Comparison of ENCODE assay signal across 9 mouse cellular contexts in the genomic region with DNA sequence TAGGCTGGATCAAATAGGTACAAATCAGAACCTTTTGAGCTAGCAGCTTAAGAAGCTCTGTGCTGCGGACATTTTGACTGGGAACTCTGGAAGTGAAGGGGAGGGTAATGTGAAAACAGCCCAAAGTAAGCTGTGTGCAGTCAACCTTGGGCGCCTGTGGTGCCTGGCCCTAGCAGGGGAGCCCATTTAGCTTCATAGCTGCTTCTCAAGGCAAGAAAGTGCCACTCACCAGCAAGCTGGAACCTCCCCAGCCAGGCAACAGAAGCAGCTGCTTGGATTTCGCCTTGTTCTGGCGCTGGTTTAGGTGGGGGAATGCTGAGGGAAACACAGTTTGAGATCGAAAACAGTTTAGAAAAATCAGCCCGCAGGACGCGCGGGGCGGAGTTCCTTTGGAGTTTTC. TPM values are rescaled to one million over a fixed set of nuclear protein-coding genes. Genes with fewer than 3 reads are reported as not detected.
DNase-seq lines count a peak whose midpoint lies in the region; ATAC-seq lines count a peak whose summit lies in the region.
"Had no signal": no experiment of that assay in that cellular context is flagged by ENCODE, and none has a peak within 500 bp of the region (broad histone marks: within the 10 kb centered on the region; RNA-seq: fewer than 3 reads in every experiment).

No protein-coding gene starts in this region.

- H3K36me3 ChIP-seq in kidney, embryonic 15.5 days = no peaks in the 10 kb centered on the region
- no peaks in the 10 kb centered on the region for H3K36me3 ChIP-seq in hindbrain, embryonic 13.5 days
- no peaks in the 10 kb centered on the region for H3K36me3 ChIP-seq in midbrain, embryonic 15.5 days (replicated peaks)

- peak overlapping the region; percentile 36 for H3K4me3 ChIP-seq in kidney, embryonic 15.5 days (replicated peaks)
- H3K4me3 ChIP-seq in hindbrain, embryonic 13.5 days = peak overlapping the region; percentile 30
- peak overlapping the region; percentile 24 for H3K4me3 ChIP-seq in midbrain, embryonic 15.5 days

- DNase-seq in kidney, adult 18-20 months = no peak
- DNase-seq in embryo, embryonic 10.5 days (ENCODE audit: low spot score) = peak; percentile 39
- no peak for DNase-seq in cerebellum, adult 11 months
- no peak for DNase-seq in urinary bladder, postnatal 10 days (ENCODE audit: low spot score)

- peak; percentile 88 for ATAC-seq in kidney, embryonic 15.5 days (replicated peaks; ENCODE audit: low FRiP score)
- no peak for ATAC-seq in hindbrain, embryonic 13.5 days (ENCODE audit: low FRiP score)
- no peak; the same call in 1 of the 2 replicates for ATAC-seq in midbrain, embryonic 15.5 days (replicated peaks)
- no peak for ATAC-seq in megakaryocyte-erythroid progenitor cell, adult 5-6 weeks (replicated peaks; ENCODE audit: low FRiP score, low TSS enrichment, poor library complexity, severe bottlenecking)

- no peak overlapping the region for H3K27ac ChIP-seq in kidney, embryonic 15.5 days
- no peak overlapping the region for H3K27ac ChIP-seq in hindbrain, embryonic 13.5 days
- H3K27ac ChIP-seq in midbrain, embryonic 15.5 days = no peak overlapping the region

- 19% methylated on average over 10 of the region's 10 CpGs for WGBS in kidney, embryonic 15.5 days
- 16% methylated on average over 10 of the region's 10 CpGs for WGBS in hindbrain, embryonic 13.5 days
- 27% methylated on average over 10 of the region's 10 CpGs for WGBS in midbrain, embryonic 15.5 days

- no peaks in the 10 kb centered on the region for H3K9me3 ChIP-seq in kidney, embryonic 15.5 days (replicated peaks)
- no peaks in the 10 kb centered on the region for H3K9me3 ChIP-seq in hindbrain, embryonic 13.5 days
- no peaks in the 10 kb centered on the region for H3K9me3 ChIP-seq in midbrain, embryonic 15.5 days

- no peak overlapping the region for H3K9ac ChIP-seq in kidney, embryonic 15.5 days
- no peak overlapping the region for H3K9ac ChIP-seq in hindbrain, embryonic 13.5 days
- H3K9ac ChIP-seq in midbrain, embryonic 15.5 days = no peak overlapping the region

- H3K27me3 ChIP-seq in kidney, embryonic 15.5 days = peaks cover 54% of the 10 kb centered on the region
- peaks cover 50% of the 10 kb centered on the region for H3K27me3 ChIP-seq in hindbrain, embryonic 13.5 days
- H3K27me3 ChIP-seq in midbrain, embryonic 15.5 days (replicated peaks) = peaks cover 23% of the 10 kb centered on the region

- H3K4me2 ChIP-seq in kidney, embryonic 15.5 days = peak overlapping the region; percentile 56
- H3K4me2 ChIP-seq in hindbrain, embryonic 13.5 days = peak overlapping the region; percentile 48
- peak overlapping the region; percentile 50 for H3K4me2 ChIP-seq in midbrain, embryonic 15.5 days

- H3K4me1 ChIP-seq in kidney, embryonic 15.5 days = no peaks in the 10 kb centered on the region
- no peaks in the 10 kb centered on the region for H3K4me1 ChIP-seq in hindbrain, embryonic 13.5 days (replicated peaks)
- H3K4me1 ChIP-seq in midbrain, embryonic 15.5 days = no peaks in the 10 kb centered on the region

RNA-seq across cellular contexts. Expression of gene Tbx22, which starts 11.4 kb away (rescaled TPM):
- polyA plus RNA-seq in kidney, embryonic 15.5 days (2015; fragmentation: Nextera tagmentation; extraction: Ambion mirVana) = 0.05 TPM in 1 of 2 replicates, not detected in the other
- 0.04 and 0.08 TPM in 2 replicates for polyA plus RNA-seq in hindbrain, embryonic 13.5 days (2015; fragmentation: Nextera tagmentation; extraction: Ambion mirVana)
- 0.10 TPM in 1 of 2 replicates, not detected in the other for polyA plus RNA-seq in midbrain, embryonic 15.5 days (2015; fragmentation: Nextera tagmentation; extraction: Ambion mirVana)
- total RNA-seq in megakaryocyte-erythroid progenitor cell, adult 5-6 weeks (2014; fragmentation: Nextera tagmentation) = not detected in 2 replicates
- total RNA-seq in megakaryocyte-erythroid progenitor cell, adult 5-6 weeks (2017) = not detected in 2 replicates
- polyA plus RNA-seq: small intestine, adult 2 months had no signal
